Mouse (Mus musculus) stomach, embryonic 16.5 days (tissue): ENCODE data around the gene Comt. TPM values are rescaled to one million over a fixed set of nuclear protein-coding genes. Genes with fewer than 3 reads are reported as not detected.

Experiments
- ATAC-seq: fragments of 200-750 bp; cut with Nextera tagmentation; 2 replicates; pipeline ENCODE4 v1.8.0; 2017; ENCODE audit warnings: moderate number of reproducible peaks, moderate TSS enrichment; ENCODE audit not compliant: insufficient read depth, low FRiP score
- H3K27ac ChIP-seq: fragments of 300-500 bp; sonication (generic); 2 replicates; pipeline ENCODE4 v1.5.1; 2014; ENCODE audit warnings: low read length
- H3K27me3 ChIP-seq: fragments of 300-500 bp; sonication (generic); 2 replicates; pipeline ENCODE4 v1.6.1; 2014; ENCODE audit warnings: low read length, control low read depth, mixed read lengths; ENCODE audit not compliant: control insufficient read depth, insufficient read depth
- H3K36me3 ChIP-seq: fragments of 300-500 bp; sonication (generic); 2 replicates; pipeline ENCODE4 v1.6.1; 2014; ENCODE audit warnings: low read length; ENCODE audit not compliant: control insufficient read depth, insufficient read depth
- H3K4me1 ChIP-seq: fragments of 300-500 bp; sonication (generic); 2 replicates; pipeline ENCODE4 v1.6.1; 2014; ENCODE audit warnings: low read length, control low read depth, mixed read lengths; ENCODE audit not compliant: control insufficient read depth, insufficient read depth
- H3K4me2 ChIP-seq: fragments of 300-500 bp; sonication (generic); 2 replicates; pipeline ENCODE4 v1.6.1; 2014; ENCODE audit warnings: low read depth, low read length, mixed read lengths
- H3K4me3 ChIP-seq: fragments of 300-500 bp; sonication (generic); replicated peaks from 2 replicates; pipeline ENCODE4 v1.5.1; 2014; ENCODE audit warnings: mild to moderate bottlenecking, low read length
- H3K9ac ChIP-seq: fragments of 300-500 bp; sonication (generic); 2 replicates; pipeline ENCODE4 v1.6.1; 2014; ENCODE audit warnings: low read length
- H3K9me3 ChIP-seq: fragments of 300-500 bp; sonication (generic); replicated peaks from 2 replicates; pipeline ENCODE4 v1.6.1; 2016; ENCODE audit warnings: low read length, control low read depth; ENCODE audit not compliant: control insufficient read depth
- WGBS: fragments of 180-500 bp; shearing (Covaris S2); extraction: QIAGEN DNeasy Blood & Tissue Kit; methylation state at CpG from one replicate; pipeline ENCODE4 v1.1.7; 2014; 5-methylcytosine and 5-hydroxymethylcytosine counted together
- polyA plus RNA-seq: library from polyadenylated mRNA; unstranded; fragments of >200 nt; fragmentation: Nextera tagmentation; extraction: Ambion mirVana; gene quantifications from 2 replicates; pipeline ENCODE4 v1.2.1, GENCODE M21; 2015

The Comt gene
- polyA plus RNA-seq, 1 experiment from 2014 or later: 105 TPM

DNA sequence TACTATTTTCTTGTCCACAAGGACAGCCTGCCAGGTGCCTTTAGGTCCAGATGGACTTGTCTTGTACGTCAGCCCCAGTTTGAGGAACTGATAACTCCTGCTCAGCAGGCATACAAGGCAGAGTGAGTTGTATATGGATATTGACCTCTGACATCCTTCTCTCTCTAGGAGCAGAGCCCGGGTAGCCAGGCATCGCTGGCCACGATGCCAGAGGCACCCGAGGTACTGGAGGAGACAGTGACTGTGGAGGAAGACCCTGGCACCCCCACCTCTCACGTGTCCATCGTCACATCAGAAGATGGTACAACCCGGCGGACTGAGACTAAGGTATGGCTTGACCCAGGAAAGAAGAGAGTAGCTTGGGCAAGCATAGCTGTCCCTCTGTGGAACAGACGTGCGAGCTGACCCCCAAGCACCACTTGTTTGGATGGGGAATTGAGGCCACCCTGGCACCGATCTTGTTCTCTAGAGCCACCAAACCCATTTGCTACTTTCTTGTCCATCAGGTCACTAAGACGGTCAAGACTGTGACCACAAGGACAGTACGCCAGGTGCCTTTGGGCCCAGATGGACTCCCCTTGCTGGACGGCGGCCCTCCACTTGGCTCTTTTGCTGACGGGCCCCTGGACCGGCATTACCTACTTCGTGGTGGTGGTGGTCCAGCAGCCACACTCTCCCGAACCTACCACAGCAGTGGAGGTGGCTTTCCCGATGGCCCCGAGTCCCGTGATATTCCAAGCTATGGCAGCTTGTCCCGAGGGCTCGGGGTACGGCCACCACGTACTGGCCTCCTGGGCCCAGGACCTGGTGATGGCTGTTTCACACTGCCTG, 29.6 kb downstream of the Comt start:
- H3K27me3 ChIP-seq: no peaks in the 10 kb centered on the region
- WGBS: 95% methylated on average over 27 of the region's 27 CpGs
- H3K9ac ChIP-seq: peak overlapping the region; percentile 7; the same call in 1 of the 2 replicates
- H3K4me3 ChIP-seq: no peak overlapping the region
- no peak overlapping the region for H3K4me2 ChIP-seq
- ATAC-seq: no peak
- H3K27ac ChIP-seq: no peak overlapping the region
- H3K36me3 ChIP-seq: no peaks in the 10 kb centered on the region
- peaks cover 39% of the 10 kb centered on the region for H3K4me1 ChIP-seq
- H3K9me3 ChIP-seq: no peaks in the 10 kb centered on the region

DNA sequence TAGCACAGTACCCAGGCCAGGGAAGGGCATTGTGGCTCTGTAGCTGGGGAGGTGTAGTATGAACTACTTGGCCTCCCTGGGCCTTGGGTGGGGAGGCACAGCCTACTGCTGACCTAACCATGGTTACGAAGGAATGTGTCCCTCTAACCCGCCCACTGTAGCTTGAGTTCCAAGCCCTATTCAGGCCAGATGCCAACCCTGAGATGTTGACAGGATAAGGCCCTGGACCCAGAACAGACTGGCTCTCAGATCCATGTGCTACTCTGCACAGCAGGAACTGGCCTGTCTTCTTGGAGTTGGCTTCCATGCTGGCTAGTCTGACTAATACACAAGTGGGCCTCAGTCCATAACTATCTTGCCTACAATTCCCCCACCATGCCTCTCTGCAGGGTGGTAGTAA, 30.5 kb downstream of the Comt start:
- H3K4me3 ChIP-seq: no peak overlapping the region
- H3K36me3 ChIP-seq: no peaks in the 10 kb centered on the region
- H3K4me1 ChIP-seq: peaks cover 42% of the 10 kb centered on the region
- H3K9ac ChIP-seq: peak overlapping the region; percentile 7; the same call in 1 of the 2 replicates
- WGBS: 62% methylated on average over 2 of the region's 2 CpGs
- no peaks in the 10 kb centered on the region for H3K27me3 ChIP-seq
- H3K4me2 ChIP-seq: no peak overlapping the region
- no peak for ATAC-seq
- H3K9me3 ChIP-seq: no peaks in the 10 kb centered on the region
- peak overlapping the region; percentile 54 for H3K27ac ChIP-seq

DNA sequence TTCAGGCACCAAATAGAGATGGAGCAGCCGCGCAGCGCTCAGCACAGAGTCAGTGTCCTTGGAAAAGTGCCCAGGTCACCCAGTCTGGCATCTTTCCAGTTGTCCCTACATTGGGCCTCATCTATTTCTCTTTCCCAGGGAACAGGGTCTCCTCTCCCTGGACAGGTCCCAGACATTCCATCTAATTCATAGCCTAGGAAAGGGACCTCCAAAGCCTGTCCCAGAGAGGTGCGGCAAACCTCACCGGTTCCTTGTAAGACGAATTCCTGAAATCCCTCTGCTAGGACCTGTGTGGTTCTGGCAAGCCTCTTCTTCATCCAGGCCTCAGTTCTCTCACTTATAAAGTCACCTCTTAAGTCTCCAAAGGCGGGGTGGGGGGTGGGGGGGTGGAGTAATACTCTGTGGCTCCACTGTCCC, 31.0 kb downstream of the Comt start:
- ATAC-seq: no peak
- H3K9ac ChIP-seq: 0 out of 2 replicates have a peak overlapping the region, but pooled peaks have one; percentile 3
- H3K27me3 ChIP-seq: no peaks in the 10 kb centered on the region
- H3K9me3 ChIP-seq: no peaks in the 10 kb centered on the region
- H3K4me2 ChIP-seq: 0 out of 2 replicates have a peak overlapping the region, but pooled peaks have one; percentile 19
- 32% methylated on average over 6 of the region's 7 CpGs for WGBS
- H3K36me3 ChIP-seq: no peaks in the 10 kb centered on the region
- no peak overlapping the region for H3K4me3 ChIP-seq
- H3K27ac ChIP-seq: peak overlapping the region; percentile 54
- peaks cover 42% of the 10 kb centered on the region for H3K4me1 ChIP-seq

DNA sequence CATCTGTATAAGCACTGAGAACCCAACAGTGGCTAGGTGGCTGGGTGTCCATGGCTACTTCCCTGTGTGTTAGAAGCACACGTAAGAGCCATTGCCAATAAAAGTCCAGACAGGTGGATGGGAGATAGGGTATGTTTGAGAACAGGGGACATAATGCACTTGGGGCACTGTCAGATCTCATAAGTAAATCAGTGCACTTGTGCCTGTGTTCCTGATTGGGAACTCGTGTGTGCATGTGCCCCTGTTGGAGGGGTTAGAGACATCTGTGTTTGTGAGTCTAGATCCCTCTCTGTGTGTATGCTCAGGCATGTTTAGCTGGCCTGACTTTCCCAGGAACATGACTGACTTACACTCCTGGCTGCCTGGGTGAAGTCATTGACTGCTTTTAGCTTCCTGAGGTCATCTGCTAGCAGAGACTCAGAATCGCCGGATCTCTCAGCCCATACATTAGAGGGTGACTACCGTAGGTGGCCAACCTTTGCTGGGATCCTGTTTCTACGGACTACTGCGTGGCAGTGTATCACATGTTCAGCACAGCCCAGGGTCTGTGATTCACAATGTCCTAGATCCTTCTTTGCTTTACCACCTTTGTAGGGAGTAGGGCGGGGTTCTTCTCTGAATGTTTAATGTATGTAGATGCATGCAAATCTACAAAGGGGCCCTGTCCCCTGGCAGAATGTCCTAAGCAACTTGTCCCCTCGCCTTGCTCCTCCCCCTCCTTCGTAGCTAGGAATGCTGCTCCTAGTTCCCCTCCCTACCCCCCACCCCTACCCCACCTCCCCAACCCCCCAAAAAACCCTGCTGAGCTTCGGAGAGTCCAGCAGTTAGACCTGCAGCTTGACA, 31.7 kb downstream of the Comt start:
- ATAC-seq: no peak
- peak overlapping the region; percentile 52 for H3K27ac ChIP-seq
- no peaks in the 10 kb centered on the region for H3K9me3 ChIP-seq
- 34% methylated on average over 11 of the region's 11 CpGs for WGBS
- peaks cover 39% of the 10 kb centered on the region for H3K4me1 ChIP-seq
- no peaks in the 10 kb centered on the region for H3K27me3 ChIP-seq
- H3K4me3 ChIP-seq: 0 out of 2 replicates have a peak overlapping the region, but pooled peaks have one; percentile 3
- H3K4me2 ChIP-seq: 0 out of 2 replicates have a peak overlapping the region, but pooled peaks have one; percentile 19
- H3K9ac ChIP-seq: no peak overlapping the region
- H3K36me3 ChIP-seq: no peaks in the 10 kb centered on the region

DNA sequence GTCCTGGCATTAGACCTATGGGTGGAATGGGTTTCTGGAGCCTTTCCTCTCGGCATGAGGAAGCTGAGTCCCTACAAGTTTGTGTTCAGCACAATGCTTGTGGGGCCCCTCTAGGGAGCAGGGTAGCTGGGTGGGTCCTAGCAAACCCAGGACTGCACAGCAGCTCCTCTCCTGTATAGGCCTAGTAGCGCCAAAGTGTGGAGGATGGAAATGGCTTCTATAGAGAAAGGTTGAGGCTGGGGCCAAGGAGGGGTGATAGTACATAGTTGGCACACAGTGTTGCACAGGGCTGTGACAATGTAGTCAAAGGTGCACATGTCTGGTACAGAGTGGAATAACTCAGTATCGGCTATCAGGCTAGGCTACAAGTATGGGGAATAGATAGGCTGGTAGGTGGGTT, 32.6 kb downstream of the Comt start:
- no peak for ATAC-seq
- H3K27me3 ChIP-seq: no peaks in the 10 kb centered on the region
- peaks cover 39% of the 10 kb centered on the region for H3K4me1 ChIP-seq
- H3K9ac ChIP-seq: no peak overlapping the region
- 0 out of 2 replicates have a peak overlapping the region, but pooled peaks have one; percentile 69 for H3K4me3 ChIP-seq
- WGBS: 76% methylated on average over 3 of the region's 3 CpGs
- no peaks in the 10 kb centered on the region for H3K36me3 ChIP-seq
- no peaks in the 10 kb centered on the region for H3K9me3 ChIP-seq
- H3K27ac ChIP-seq: no peak overlapping the region
- peak overlapping the region; percentile 95; the same call in 1 of the 2 replicates for H3K4me2 ChIP-seq

DNA sequence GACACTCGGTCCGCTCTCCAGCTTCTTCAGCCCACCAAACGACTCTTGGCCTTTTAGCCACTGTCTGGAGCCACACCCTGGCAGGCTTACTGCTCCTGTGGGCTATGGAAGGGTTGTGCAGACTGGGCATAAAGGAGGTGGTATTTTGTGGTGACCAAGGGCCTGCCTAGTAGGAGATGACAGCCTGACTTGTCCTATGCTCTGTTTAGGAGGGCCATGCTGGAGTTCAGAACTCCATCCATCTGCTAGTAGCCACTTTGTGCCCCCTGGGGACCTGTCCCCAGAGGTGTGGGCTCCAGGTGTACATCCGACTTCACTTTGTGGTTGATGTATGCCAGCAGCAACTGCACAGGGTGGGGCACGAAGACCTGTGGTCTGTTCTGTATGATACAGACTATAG, 33.1 kb downstream of the Comt start:
- Histone ChIP-seq H3K4me2 (peak overlapping the region; percentile 95), H3K9me3 (no peaks in the 10 kb centered on the region), H3K4me1 (peaks cover 42% of the 10 kb centered on the region), H3K27ac (no peak overlapping the region), H3K4me3 (peak overlapping the region; percentile 69), H3K36me3 (no peaks in the 10 kb centered on the region), H3K27me3 (no peaks in the 10 kb centered on the region), H3K9ac (peak overlapping the region; percentile 79)
- no peak for ATAC-seq
- 58% methylated on average over 5 of the region's 5 CpGs for WGBS

DNA sequence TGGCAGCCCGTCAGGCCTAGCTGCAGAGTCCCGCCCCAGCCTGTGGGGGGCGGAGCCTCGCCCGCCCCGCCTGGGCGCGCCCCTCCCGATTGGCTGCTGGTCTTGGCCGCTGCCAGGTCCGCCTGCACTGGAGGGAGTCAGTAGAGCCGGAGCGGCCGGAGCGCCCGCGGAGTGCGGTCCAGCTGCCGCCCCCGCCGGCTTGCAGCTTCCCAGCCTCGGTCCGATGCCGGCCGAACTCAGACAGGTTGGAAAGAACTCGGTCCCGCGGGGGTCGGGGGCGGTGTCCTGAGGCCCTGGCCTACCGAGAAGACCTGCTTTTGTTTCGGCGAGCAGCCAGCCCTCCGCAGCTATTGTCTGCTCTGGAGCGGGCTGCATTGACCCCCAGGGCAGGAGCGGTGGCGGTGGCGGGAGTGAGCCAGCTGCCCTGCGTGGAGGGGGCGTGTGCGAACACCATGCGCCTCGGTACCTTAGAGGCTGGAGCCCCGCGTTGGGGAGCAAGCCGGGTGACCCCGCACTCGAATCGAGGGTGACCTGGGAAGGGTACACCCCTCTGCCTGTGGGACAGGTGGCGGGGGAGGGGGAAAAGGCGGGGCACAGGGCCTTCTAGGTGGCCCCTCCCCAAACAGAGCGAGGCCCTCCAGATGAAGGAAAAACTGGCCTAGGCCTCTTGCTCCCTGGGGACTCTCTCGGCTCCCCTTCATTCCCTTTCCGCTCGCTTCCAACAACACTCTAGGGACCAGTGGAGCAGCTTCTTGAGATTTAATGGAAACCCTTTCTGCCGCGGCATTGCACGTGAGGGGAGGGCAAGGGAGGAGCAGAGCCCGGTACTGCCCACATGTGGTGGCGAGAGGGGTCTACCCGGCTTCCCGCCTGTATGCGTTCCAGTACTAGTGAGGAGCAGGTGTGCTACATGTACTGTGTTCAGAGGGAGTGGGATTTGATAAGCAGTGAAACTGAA, 33.9 kb downstream of the Comt start:
- H3K4me1 ChIP-seq: peaks cover 51% of the 10 kb centered on the region

DNA sequence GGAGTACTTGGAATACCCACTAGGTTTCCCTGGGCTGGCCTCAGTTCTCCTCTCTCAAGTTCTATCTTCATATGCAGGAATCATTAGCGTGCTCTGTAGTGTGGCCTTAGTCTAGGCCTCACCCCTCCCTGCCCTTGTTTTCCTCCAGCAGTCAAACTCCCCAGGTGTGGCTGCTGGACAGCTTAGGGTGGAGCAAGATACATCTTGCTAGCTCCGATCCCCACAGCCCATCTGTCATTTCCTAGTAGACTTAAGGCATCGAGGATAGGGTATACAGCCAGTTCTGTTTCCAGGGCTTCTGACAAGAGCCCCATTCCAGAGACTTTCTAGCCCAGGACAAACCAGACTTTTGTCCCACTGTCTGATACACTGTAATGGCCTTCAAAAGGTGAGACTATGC, 34.9 kb downstream of the Comt start:
- Histone ChIP-seq H3K36me3 (no peaks in the 10 kb centered on the region), H3K4me1 (peaks cover 52% of the 10 kb centered on the region), H3K4me2 (no peak overlapping the region), H3K27me3 (no peaks in the 10 kb centered on the region), H3K4me3 (no peak overlapping the region), H3K27ac (no peak overlapping the region), H3K9me3 (no peaks in the 10 kb centered on the region), H3K9ac (no peak overlapping the region)
- no peak for ATAC-seq
- WGBS: 75% methylated on average over 3 of the region's 3 CpGs

More for the DNA sequence above, 33.9 kb downstream of the Comt start:
- peak overlapping the region; percentile 79 for H3K9ac ChIP-seq
- no peaks in the 10 kb centered on the region for H3K9me3 ChIP-seq
- H3K4me2 ChIP-seq: peak overlapping the region; percentile 95
- peak; percentile 88 for ATAC-seq
- H3K4me3 ChIP-seq: peak overlapping the region; percentile 69
- peak overlapping the region; percentile 67 for H3K27ac ChIP-seq
- no peaks in the 10 kb centered on the region for H3K36me3 ChIP-seq
- WGBS: under 1% methylated on average over 62 of the region's 63 CpGs
- no peaks in the 10 kb centered on the region for H3K27me3 ChIP-seq
